Mouse (Mus musculus): ENCODE measurements at regions not wholly inside any gene's neighbourhood (a gene's known extent, or its start where the extent isn't known, plus 50 kb on each side); places are given as distances from the start of the nearest gene placed in this dataset.

DNA sequence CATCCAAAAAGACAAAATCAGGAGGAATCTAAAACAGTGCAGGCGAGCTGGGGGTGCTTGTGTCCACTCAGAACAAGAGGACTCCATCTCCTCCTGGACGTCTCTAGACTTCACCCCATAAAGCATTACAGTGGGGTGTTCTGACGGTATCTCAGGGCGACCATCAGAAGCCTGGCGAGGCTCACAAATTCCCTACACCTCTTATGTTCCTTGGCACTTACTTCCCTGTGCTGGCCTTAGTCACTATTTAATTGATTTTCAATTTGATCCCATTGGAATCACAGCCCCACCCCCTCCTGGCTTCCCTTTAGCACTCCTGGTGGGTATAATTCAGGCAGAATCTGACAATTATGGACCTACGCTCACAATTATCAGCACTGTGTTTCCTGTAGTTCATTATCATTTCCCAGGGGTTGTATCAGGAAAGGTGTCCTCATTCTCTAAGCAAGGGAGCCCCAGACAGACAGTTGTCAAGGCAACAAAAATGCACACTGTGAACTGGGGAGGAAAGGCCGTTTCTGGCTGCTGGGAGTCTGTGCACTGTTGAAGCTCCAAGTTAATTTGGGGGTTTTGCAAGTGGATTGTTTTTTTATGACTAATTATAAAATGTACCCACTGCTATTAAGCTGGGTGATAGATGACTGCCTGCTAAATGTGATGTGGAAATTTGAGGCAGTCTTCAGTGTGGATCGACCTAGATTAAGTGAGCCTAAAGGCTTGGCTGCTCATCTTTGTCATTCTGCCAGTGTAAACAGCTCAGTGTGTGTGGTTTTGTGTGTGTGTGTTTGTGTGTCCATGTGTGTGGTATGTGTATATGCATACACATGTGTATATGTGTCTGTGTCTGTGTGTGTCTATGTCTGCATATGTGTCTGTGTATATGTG lies 115.6 kb upstream of the Kcnj15 start:
- ATAC-seq, result peak; percentile 75
- WGBS, result 63% methylated on average over 8 of the region's 8 CpGs

DNA sequence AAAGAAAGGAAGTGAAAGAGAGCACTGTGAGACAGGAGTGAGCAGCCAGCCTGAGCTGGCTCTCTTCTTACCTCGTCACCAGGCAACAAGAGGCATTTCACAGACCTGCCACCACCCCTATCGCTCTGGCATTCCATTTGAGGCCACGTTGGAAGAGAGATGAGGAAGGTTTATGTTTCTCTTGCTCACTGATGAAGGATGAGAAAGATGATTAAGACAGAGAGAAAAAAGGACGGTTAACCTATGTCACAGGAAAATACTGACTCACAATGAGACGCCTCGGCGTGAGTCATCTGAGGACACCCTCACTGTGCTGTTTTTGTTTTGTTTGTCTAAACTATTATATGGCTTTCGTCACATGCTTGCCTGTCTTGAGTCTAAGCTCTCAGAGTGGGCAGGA lies 106.9 kb upstream of the Kcnj15 start:
- Histone ChIP-seq H3K4me2 (replicated peaks) (no peak overlapping the region), H3K27me3 (no peaks in the 10 kb centered on the region), H3K9ac (replicated peaks) (no peak overlapping the region), H3K27ac (no peak overlapping the region), H3K36me3 (no peaks in the 10 kb centered on the region), H3K4me3 (replicated peaks) (no peak overlapping the region), H3K9me3 (no peaks in the 10 kb centered on the region), H3K4me1 (replicated peaks) (0 out of 2 replicates have a peak, but pooled peaks cover 3% of the 10 kb centered on the region)
- ATAC-seq, result no peak
- 72% methylated on average over 8 of the region's 8 CpGs for WGBS

More for the DNA sequence above, 115.6 kb upstream of the Kcnj15 start:
- H3K36me3 ChIP-seq, result no peaks in the 10 kb centered on the region
- no peaks in the 10 kb centered on the region for H3K27me3 ChIP-seq
- H3K4me2 ChIP-seq (replicated peaks), result no peak overlapping the region
- H3K9me3 ChIP-seq, result no peaks in the 10 kb centered on the region
- peaks cover 16% of the 10 kb centered on the region for H3K4me1 ChIP-seq (replicated peaks)
- H3K27ac ChIP-seq, result peak overlapping the region; percentile 71
- H3K4me3 ChIP-seq (replicated peaks), result no peak overlapping the region
- H3K9ac ChIP-seq (replicated peaks), result no peak overlapping the region

DNA sequence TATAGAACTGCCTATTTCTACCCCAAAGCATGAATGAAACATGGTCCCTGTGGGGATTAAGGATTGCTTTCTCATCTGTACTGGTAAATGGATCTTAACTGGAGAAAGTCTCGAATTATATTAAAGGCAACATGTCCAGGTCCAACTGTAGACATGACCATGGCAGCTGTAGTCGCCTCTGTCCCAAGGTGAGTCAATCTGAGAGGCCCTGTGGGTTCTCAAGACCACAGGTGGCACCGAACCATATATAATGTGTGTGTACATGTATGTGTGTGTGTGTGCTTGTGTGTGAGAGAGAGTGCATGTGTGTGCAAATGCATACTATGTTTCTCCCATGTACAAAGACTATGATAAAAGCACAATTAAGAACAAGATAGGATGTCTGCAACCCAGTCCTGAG lies 105.9 kb upstream of the Kcnj15 start:
- H3K4me1 ChIP-seq (replicated peaks), result 0 out of 2 replicates have a peak, but pooled peaks cover 3% of the 10 kb centered on the region
- no peaks in the 10 kb centered on the region for H3K36me3 ChIP-seq
- H3K9ac ChIP-seq (replicated peaks), result no peak overlapping the region
- H3K27ac ChIP-seq, result no peak overlapping the region
- 82% methylated on average over 3 of the region's 3 CpGs for WGBS
- no peak overlapping the region for H3K4me2 ChIP-seq (replicated peaks)
- no peak for ATAC-seq
- H3K9me3 ChIP-seq, result no peaks in the 10 kb centered on the region
- H3K27me3 ChIP-seq, result no peaks in the 10 kb centered on the region
- no peak overlapping the region for H3K4me3 ChIP-seq (replicated peaks)

DNA sequence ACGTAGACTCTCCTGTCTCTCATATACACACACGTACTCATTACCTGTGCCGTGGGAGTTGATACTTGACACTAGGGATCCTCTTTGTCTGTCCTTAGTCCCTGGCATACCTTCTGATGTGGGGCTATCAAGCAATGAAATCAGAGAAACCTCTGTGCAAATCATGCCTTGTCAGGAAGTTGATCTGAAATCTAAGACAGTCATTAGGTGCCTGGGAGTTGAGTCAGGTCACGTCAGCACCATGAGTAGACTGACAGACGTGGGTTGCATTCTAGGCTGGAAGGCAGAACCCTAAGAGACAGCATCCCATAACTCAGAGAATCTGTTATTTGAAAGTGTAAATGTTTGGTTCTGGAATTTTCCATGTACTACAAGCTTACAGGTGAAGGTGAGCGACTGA lies 105.4 kb upstream of the Kcnj15 start:
- Histone ChIP-seq H3K4me1 (replicated peaks) (0 out of 2 replicates have a peak, but pooled peaks cover 3% of the 10 kb centered on the region), H3K9ac (replicated peaks) (no peak overlapping the region), H3K4me3 (replicated peaks) (no peak overlapping the region), H3K9me3 (no peaks in the 10 kb centered on the region), H3K4me2 (replicated peaks) (no peak overlapping the region), H3K27me3 (no peaks in the 10 kb centered on the region), H3K36me3 (no peaks in the 10 kb centered on the region), H3K27ac (no peak overlapping the region)
- WGBS, result 91% methylated on average over 6 of the region's 6 CpGs
- no peak for ATAC-seq

DNA sequence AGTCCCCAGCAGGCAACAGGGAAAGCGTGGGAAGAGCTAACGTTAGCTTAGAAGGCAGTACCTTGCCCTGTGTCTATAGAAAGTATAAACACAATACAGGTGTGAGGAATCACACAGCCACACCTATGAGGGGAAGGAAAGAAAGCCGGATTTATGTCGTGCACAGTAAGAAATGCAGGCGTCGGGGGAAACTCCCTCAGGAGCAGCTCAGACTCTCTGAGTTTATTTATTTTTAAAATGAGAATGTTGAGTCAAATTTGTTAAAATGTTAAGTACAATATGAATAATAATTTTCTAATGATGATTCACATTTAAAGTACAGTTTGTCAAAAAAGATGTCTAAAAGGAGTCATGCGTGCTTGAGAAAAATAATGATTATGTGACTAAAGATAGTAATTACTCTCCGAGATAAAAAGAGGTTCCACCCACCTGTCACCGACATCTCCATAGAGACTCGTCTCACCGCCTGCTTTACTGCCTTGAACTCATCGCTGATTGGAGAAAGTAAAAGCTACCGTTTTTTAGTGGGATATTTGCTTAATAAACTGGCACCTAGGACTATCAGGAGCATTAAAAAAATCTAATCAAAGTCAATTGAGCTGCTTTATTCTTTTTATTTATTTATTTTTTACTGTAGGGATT lies 104.5 kb upstream of the Kcnj15 start:
- Histone ChIP-seq H3K4me2 (replicated peaks) (no peak overlapping the region), H3K4me1 (replicated peaks) (no peaks in the 10 kb centered on the region), H3K4me3 (replicated peaks) (no peak overlapping the region), H3K27ac (no peak overlapping the region), H3K9ac (replicated peaks) (no peak overlapping the region), H3K27me3 (no peaks in the 10 kb centered on the region), H3K36me3 (no peaks in the 10 kb centered on the region), H3K9me3 (no peaks in the 10 kb centered on the region)
- no peak for ATAC-seq
- WGBS, result 81% methylated on average over 13 of the region's 13 CpGs

DNA sequence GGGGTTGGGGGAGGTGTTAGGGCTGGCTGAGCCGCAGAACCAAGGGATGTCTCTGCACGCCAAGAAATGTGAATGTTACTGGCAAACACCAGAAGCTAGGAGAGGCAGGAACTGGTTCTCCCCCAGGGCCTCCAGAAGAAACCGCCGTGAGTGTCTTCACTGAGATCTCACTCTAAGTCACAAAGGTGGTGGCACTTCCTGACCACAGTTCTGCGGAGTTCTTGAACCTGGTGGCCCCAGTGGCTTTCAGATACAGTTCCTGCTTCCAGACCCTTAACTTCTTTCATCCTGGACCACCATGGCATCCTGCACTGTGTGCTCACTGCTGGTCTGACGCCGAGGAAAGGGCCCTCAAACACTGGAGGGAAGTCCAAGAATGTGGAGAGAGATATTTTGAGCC lies 89.0 kb upstream of the Kcnj15 start:
- Histone ChIP-seq H3K27ac (no peak overlapping the region), H3K9me3 (no peaks in the 10 kb centered on the region), H3K4me3 (replicated peaks) (no peak overlapping the region), H3K9ac (replicated peaks) (no peak overlapping the region), H3K36me3 (no peaks in the 10 kb centered on the region), H3K4me1 (replicated peaks) (no peaks in the 10 kb centered on the region), H3K4me2 (replicated peaks) (no peak overlapping the region), H3K27me3 (no peaks in the 10 kb centered on the region)
- no peak for ATAC-seq
- WGBS, result 87% methylated on average over 7 of the region's 7 CpGs

DNA sequence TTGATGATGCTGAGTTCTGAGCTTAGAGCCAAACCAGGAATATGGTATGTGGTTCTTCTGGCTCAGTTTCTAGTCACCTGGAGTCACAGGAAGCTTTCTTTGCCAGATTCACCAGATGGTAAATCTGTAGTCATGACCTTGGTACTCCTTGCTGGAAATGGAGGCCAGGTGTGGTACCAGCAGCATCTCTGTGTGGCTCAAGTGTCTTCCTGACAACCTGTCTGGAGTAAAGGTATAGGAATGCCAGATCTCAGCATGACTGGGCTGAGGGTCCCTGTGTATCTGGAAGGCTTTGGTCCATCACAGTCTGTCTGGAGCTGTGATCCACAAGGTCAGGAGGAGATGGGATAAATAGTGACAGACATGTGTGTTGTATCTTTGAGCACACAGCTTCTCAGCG lies 88.0 kb upstream of the Kcnj15 start:
- Histone ChIP-seq H3K27me3 (no peaks in the 10 kb centered on the region), H3K4me2 (replicated peaks) (no peak overlapping the region), H3K4me1 (replicated peaks) (no peaks in the 10 kb centered on the region), H3K36me3 (no peaks in the 10 kb centered on the region), H3K9me3 (no peaks in the 10 kb centered on the region), H3K4me3 (replicated peaks) (no peak overlapping the region), H3K27ac (no peak overlapping the region), H3K9ac (replicated peaks) (no peak overlapping the region)
- WGBS, result 100% methylated on average over 1 of the region's 1 CpGs
- no peak for ATAC-seq

DNA sequence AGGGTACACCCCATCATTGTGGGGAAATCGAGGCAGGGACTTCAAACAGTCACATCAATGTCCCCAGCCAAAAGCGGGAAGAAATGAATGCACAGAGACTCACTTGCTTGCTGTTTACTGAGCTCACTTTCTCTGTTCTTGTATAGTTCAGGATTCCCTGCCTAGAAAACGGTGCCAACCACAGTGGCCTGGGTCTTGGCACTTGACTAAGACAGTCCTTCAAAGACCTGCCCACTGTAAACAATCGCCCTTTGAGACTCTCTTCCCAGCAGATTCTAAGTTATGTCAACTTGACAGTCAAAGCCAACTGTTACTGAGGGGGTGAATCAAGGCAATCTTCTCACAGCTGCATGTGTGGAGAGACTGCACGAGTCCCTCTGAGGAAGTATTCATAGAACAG lies 76.8 kb upstream of the Kcnj15 start:
- Histone ChIP-seq H3K27me3 (no peaks in the 10 kb centered on the region), H3K9me3 (no peaks in the 10 kb centered on the region), H3K27ac (no peak overlapping the region), H3K4me3 (replicated peaks) (no peak overlapping the region), H3K4me1 (replicated peaks) (no peaks in the 10 kb centered on the region), H3K36me3 (no peaks in the 10 kb centered on the region), H3K9ac (replicated peaks) (no peak overlapping the region), H3K4me2 (replicated peaks) (no peak overlapping the region)
- 91% methylated on average over 5 of the region's 5 CpGs for WGBS
- ATAC-seq, result no peak

DNA sequence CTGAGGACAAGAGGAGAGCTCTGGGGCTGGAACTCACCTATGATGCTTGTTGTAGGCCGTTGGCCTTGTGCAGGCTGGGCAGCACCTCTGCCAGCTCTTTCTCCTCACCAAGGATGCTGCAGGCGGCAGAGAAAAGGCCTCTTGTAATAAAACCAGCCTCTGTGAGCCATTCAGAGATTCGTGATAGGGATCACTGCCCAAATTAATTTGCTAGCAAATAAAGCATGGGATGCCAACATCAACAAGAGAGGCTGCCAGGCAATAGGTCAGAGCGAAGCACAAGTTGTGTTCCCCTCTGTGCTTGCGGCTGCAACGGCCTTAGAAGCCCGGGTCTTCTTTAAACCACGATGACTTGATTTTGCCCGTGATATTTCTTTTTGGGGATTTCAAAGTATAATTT lies 72.0 kb upstream of the Kcnj15 start:
- H3K27ac ChIP-seq, result no peak overlapping the region
- WGBS, result 81% methylated on average over 9 of the region's 9 CpGs

DNA sequence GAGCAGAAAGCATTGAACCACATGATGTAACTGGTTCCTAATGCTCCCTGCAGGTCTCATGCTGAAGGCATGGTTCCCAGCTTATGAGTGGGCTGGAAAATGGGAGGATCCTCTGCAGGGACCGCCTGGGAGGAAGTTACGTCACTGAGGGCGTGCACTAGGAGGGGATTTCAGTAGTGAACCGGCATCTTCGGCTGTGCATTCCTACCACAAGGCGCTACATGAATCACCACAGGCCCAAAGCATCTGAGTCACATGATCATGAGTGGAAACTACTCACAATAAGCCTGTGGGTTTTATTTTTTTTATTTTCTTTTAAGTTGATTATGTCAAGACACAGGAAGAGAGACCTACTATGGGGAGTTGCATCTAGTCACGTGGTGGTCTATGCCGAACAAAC lies 68.2 kb upstream of the Kcnj15 start:
- H3K9ac ChIP-seq (replicated peaks), result no peak overlapping the region
- no peaks in the 10 kb centered on the region for H3K9me3 ChIP-seq
- no peak for ATAC-seq
- 90% methylated on average over 8 of the region's 8 CpGs for WGBS
- no peak overlapping the region for H3K4me2 ChIP-seq (replicated peaks)
- no peaks in the 10 kb centered on the region for H3K27me3 ChIP-seq
- no peaks in the 10 kb centered on the region for H3K4me1 ChIP-seq (replicated peaks)
- H3K27ac ChIP-seq, result no peak overlapping the region
- H3K36me3 ChIP-seq, result no peaks in the 10 kb centered on the region
- H3K4me3 ChIP-seq (replicated peaks), result no peak overlapping the region

More for the DNA sequence above, 72.0 kb upstream of the Kcnj15 start:
- Histone ChIP-seq H3K4me1 (replicated peaks) (no peaks in the 10 kb centered on the region), H3K36me3 (no peaks in the 10 kb centered on the region), H3K4me3 (replicated peaks) (no peak overlapping the region), H3K27me3 (no peaks in the 10 kb centered on the region), H3K4me2 (replicated peaks) (no peak overlapping the region), H3K9ac (replicated peaks) (no peak overlapping the region), H3K9me3 (no peaks in the 10 kb centered on the region)
- ATAC-seq, result no peak

DNA sequence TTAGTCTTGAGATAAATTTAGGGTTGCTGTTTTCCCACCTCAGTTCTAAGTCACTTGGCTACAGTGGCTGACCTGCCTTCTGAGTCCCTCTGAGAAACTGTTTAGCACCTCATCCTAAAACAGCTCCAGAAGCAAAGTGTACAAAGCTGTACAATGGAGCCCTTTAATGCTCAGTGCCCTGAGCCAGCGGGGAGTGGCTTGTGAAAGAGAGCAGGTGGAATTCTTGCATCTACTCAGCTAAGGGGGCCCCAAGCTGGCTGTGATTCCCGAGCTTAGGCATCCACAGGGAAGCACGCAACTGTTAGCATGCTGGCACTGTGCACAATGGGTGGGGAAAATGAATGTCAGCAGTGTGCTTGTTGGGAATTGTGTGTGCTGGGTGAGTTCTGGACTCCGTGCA lies 63.2 kb upstream of the Kcnj15 start:
- no peaks in the 10 kb centered on the region for H3K27me3 ChIP-seq
- H3K9ac ChIP-seq (replicated peaks), result no peak overlapping the region
- no peak for ATAC-seq
- no peaks in the 10 kb centered on the region for H3K9me3 ChIP-seq
- no peaks in the 10 kb centered on the region for H3K36me3 ChIP-seq
- WGBS, result 44% methylated on average over 4 of the region's 4 CpGs
- H3K4me3 ChIP-seq (replicated peaks), result no peak overlapping the region
- no peak overlapping the region for H3K27ac ChIP-seq
- 0 out of 2 replicates have a peak, but pooled peaks cover 3% of the 10 kb centered on the region for H3K4me1 ChIP-seq (replicated peaks)
- no peak overlapping the region for H3K4me2 ChIP-seq (replicated peaks)

DNA sequence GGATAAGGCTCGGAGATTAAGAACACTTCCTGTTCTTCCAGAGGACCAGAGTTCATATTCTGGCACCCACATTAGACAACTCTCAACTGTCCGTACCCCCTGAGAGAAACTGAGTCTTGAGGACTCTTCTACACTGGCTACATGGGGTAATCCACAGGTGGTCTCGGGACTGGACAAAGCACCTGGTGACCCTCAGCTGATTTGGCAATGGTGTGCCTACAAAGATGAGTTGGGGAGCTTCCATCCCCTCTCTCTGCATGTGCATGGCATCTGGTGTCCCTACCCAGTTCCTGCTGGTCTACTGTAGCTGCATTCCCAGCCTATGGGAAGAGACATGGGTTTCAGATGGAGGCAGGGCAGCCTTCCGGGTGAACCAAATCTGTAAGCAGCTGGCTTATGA lies 61.2 kb upstream of the Kcnj15 start:
- H3K9me3 ChIP-seq, result no peaks in the 10 kb centered on the region
- 83% methylated on average over 4 of the region's 4 CpGs for WGBS

More for the DNA sequence above, 61.2 kb upstream of the Kcnj15 start:
- 0 out of 2 replicates have a peak, but pooled peaks cover 3% of the 10 kb centered on the region for H3K4me1 ChIP-seq (replicated peaks)
- H3K27ac ChIP-seq, result no peak overlapping the region
- H3K36me3 ChIP-seq, result no peaks in the 10 kb centered on the region
- H3K9ac ChIP-seq (replicated peaks), result no peak overlapping the region
- no peak overlapping the region for H3K4me2 ChIP-seq (replicated peaks)
- H3K27me3 ChIP-seq, result no peaks in the 10 kb centered on the region
- H3K4me3 ChIP-seq (replicated peaks), result no peak overlapping the region
- ATAC-seq, result no peak

Measured in midbrain, embryonic 13.5 days (tissue).